Comparison of ENCODE assay signal across 8 mouse cellular contexts in genomic region chr13:63567677-63568293, GRCm38 (mm10). TPM values are rescaled to one million over a fixed set of nuclear protein-coding genes. Genes with fewer than 3 reads are reported as not detected.
DNase-seq lines count a peak whose midpoint lies in the region; ATAC-seq lines count a peak whose summit lies in the region.

No protein-coding gene starts in this region.

- under 1% methylated on average over 60 of the region's 62 CpGs for WGBS in forebrain, embryonic 11.5 days
- under 1% methylated on average over 62 of the region's 62 CpGs for WGBS in heart, embryonic 16.5 days
- under 1% methylated on average over 59 of the region's 62 CpGs for WGBS in liver, embryonic 13.5 days (ENCODE audit: insufficient replicate concordance)
- under 1% methylated on average over 60 of the region's 62 CpGs for WGBS in stomach, embryonic 14.5 days

- peaks cover 19% of the 10 kb centered on the region for H3K4me1 ChIP-seq in forebrain, embryonic 11.5 days (replicated peaks; ENCODE audit: control insufficient read depth, insufficient read depth, low read length)
- peaks cover 14% of the 10 kb centered on the region for H3K4me1 ChIP-seq in heart, embryonic 16.5 days (ENCODE audit: control insufficient read depth, insufficient read depth, low read length)
- peaks cover 41% of the 10 kb centered on the region for H3K4me1 ChIP-seq in liver, embryonic 13.5 days (replicated peaks)
- peaks cover 7% of the 10 kb centered on the region; the same call in 1 of the 2 replicates for H3K4me1 ChIP-seq in stomach, embryonic 14.5 days (ENCODE audit: control insufficient read depth, insufficient read depth, low read length)

- peak; percentile 62 to 77 for DNase-seq in CD8-positive naive resting alpha-beta T cell, adult 2 months (ENCODE audit: low read depth in 2 of 2, low spot score in 2 of 2)
- peak; percentile 80 for DNase-seq in c-Kit-positive CD71-positive TER-119-negative erythroid progenitor cells, embryonic 14.5 days (ENCODE audit: low read depth)
- peak; percentile 97 for DNase-seq in forebrain, embryonic 11.5 days (ENCODE audit: low spot score)
- peak; percentile 95 to 99 for DNase-seq in kidney, postnatal 25 days
- DNase-seq in liver, embryonic 13.5 days, result peak; percentile 88
- DNase-seq in natural killer cell, adult 2 months (ENCODE audit: low spot score in 2 of 2), result peak; percentile 83 to 87

- H3K27ac ChIP-seq in forebrain, embryonic 11.5 days (ENCODE audit: low read depth, low read length), result peak overlapping the region; percentile 99
- H3K27ac ChIP-seq in heart, embryonic 16.5 days (ENCODE audit: low read length), result peak overlapping the region; percentile 73
- peak overlapping the region; percentile 73 for H3K27ac ChIP-seq in liver, embryonic 13.5 days
- H3K27ac ChIP-seq in stomach, embryonic 14.5 days (ENCODE audit: low read length), result peak overlapping the region; percentile 99

- no peaks in the 10 kb centered on the region for H3K36me3 ChIP-seq in forebrain, embryonic 11.5 days (ENCODE audit: control insufficient read depth, insufficient read depth, low read length)
- H3K36me3 ChIP-seq in heart, embryonic 16.5 days (ENCODE audit: control insufficient read depth, insufficient read depth), result no peaks in the 10 kb centered on the region
- no peaks in the 10 kb centered on the region for H3K36me3 ChIP-seq in liver, embryonic 13.5 days
- H3K36me3 ChIP-seq in stomach, embryonic 14.5 days (ENCODE audit: control insufficient read depth, insufficient read depth, low read length), result peaks cover 8% of the 10 kb centered on the region; the same call in 1 of the 2 replicates

- H3K9ac ChIP-seq in forebrain, embryonic 11.5 days (ENCODE audit: low read length), result peak overlapping the region; percentile 54; the same call in 1 of the 2 replicates
- peak overlapping the region; percentile 75 for H3K9ac ChIP-seq in heart, embryonic 16.5 days (ENCODE audit: low read length)
- peak overlapping the region; percentile 92 for H3K9ac ChIP-seq in liver, embryonic 13.5 days
- peak overlapping the region; percentile 39 for H3K9ac ChIP-seq in stomach, embryonic 14.5 days (replicated peaks; ENCODE audit: low read depth, low read length)

- H3K9me3 ChIP-seq in forebrain, embryonic 11.5 days (ENCODE audit: control insufficient read depth, low read length), result no peaks in the 10 kb centered on the region
- H3K9me3 ChIP-seq in heart, embryonic 16.5 days (replicated peaks; ENCODE audit: control insufficient read depth, low read length), result no peaks in the 10 kb centered on the region
- H3K9me3 ChIP-seq in liver, embryonic 13.5 days (replicated peaks), result no peaks in the 10 kb centered on the region
- no peaks in the 10 kb centered on the region for H3K9me3 ChIP-seq in stomach, embryonic 14.5 days (ENCODE audit: control insufficient read depth, low read depth, low read length)

- H3K27me3 ChIP-seq in forebrain, embryonic 11.5 days (ENCODE audit: control insufficient read depth, insufficient read depth, low read length), result peaks cover 22% of the 10 kb centered on the region; the same call in 1 of the 2 replicates
- peaks cover 29% of the 10 kb centered on the region for H3K27me3 ChIP-seq in heart, embryonic 16.5 days (ENCODE audit: control insufficient read depth, insufficient read depth, low read length)
- H3K27me3 ChIP-seq in liver, embryonic 13.5 days, result peaks cover 42% of the 10 kb centered on the region
- H3K27me3 ChIP-seq in stomach, embryonic 14.5 days (ENCODE audit: control insufficient read depth, insufficient read depth, low read length), result no peaks in the 10 kb centered on the region

- peak overlapping the region; percentile 91 for H3K4me2 ChIP-seq in forebrain, embryonic 11.5 days (ENCODE audit: low read depth, low read length, severe bottlenecking)
- peak overlapping the region; percentile 75 for H3K4me2 ChIP-seq in heart, embryonic 16.5 days (ENCODE audit: low read depth, low read length)
- H3K4me2 ChIP-seq in liver, embryonic 13.5 days, result peak overlapping the region; percentile 100
- peak overlapping the region; percentile 95 for H3K4me2 ChIP-seq in stomach, embryonic 14.5 days (replicated peaks; ENCODE audit: low read depth, low read length)

- peak overlapping the region; percentile 94 for H3K4me3 ChIP-seq in forebrain, embryonic 11.5 days (ENCODE audit: low read depth, low read length)
- peak overlapping the region; percentile 49 for H3K4me3 ChIP-seq in heart, embryonic 16.5 days (ENCODE audit: low read length)
- peak overlapping the region; percentile 85 for H3K4me3 ChIP-seq in liver, embryonic 13.5 days (replicated peaks)
- peak overlapping the region; percentile 95 for H3K4me3 ChIP-seq in stomach, embryonic 14.5 days (ENCODE audit: low read depth, low read length)

- ATAC-seq in forebrain, embryonic 11.5 days (replicated peaks; ENCODE audit: low FRiP score), result peak; percentile 75
- ATAC-seq in heart, embryonic 16.5 days (replicated peaks; ENCODE audit: extremely low read depth, insufficient read depth, low FRiP score), result peak; percentile 76
- peak; percentile 77 for ATAC-seq in liver, embryonic 13.5 days (ENCODE audit: low read depth)
- ATAC-seq in stomach, embryonic 14.5 days (ENCODE audit: insufficient number of reproducible peaks, insufficient read depth, low FRiP score, low read depth), result peak; percentile 85

RNA-seq across cellular contexts. Expression of gene Ptch1, which starts 5.6 kb away (rescaled TPM):
- polyA plus RNA-seq in forebrain, embryonic 11.5 days (2014; fragmentation: Nextera tagmentation; extraction: Ambion mirVana), result 25.1 and 26.0 TPM in 2 replicates
- 5.6 and 7.9 TPM in 2 replicates for polyA plus RNA-seq in heart, embryonic 16.5 days (2015; fragmentation: Nextera tagmentation; extraction: Ambion mirVana)
- polyA plus RNA-seq in liver, embryonic 13.5 days (2015; fragmentation: Nextera tagmentation; extraction: Ambion mirVana), result 3.4 and 4.1 TPM in 2 replicates
- 71.5 and 79.8 TPM in 2 replicates for polyA plus RNA-seq in stomach, embryonic 14.5 days (2014; fragmentation: Nextera tagmentation; extraction: Ambion mirVana)

Comparison
In these comparisons a context has a peak if more than half of its experiments do, and no peak if none do; other contexts are left out.
1. Peak in every context shown above with its lines: DNase-seq, ATAC-seq, H3K4me3 ChIP-seq and H3K27ac ChIP-seq.
2. H3K9ac ChIP-seq: peak in every context shown above with its lines; median percentile 92 in liver, embryonic 13.5 days; 75 in heart, embryonic 16.5 days; 54 in forebrain, embryonic 11.5 days; 39 in stomach, embryonic 14.5 days.